Mouse (Mus musculus) heart, postnatal 36 days (tissue): Measurements from ENCODE around the gene Ttc9c. TPM values are rescaled to one million over a fixed set of nuclear protein-coding genes. Genes with fewer than 3 reads are reported as not detected.
"Not testable (repeated sequence)": the region's sequence is repeated elsewhere in the genome, so short reads cannot be mapped to it uniquely, and the experiment has no call there.

Experiments
- DNase-seq, 2 experiments: peaks; one replicate each; pipeline ENCODE4 v3.0.0; 2021 to 2022
- intact Hi-C: fragments of 180-260 bp; cut with DNase I; formaldehyde crosslinking; loops from one replicate; pipeline ENCODE4 v1.15.1; 2025
- total RNA-seq, 2 experiments: library from RNA; stranded (reverse); gene quantifications; 2 replicates each; pipeline ENCODE4 v1.2.3; 2021

Gene Ttc9c
- total RNA-seq: 10 to 100 TPM; 11.6 to 14.7 TPM

- intact Hi-C loops: no loop called here
- peak; percentile 91 to 92 for DNase-seq
These were observed at the start of gene Ttc9c for GRCm38 (mm10) chr19:8818801-8819595. Gene Ttc9c (minus strand): TSS chr19:8819333.

GRCm38 (mm10) chr19:8864265-8864664 is 45.1 kb upstream of the Ttc9c start:
- intact Hi-C loops: no loop called here
- DNase-seq: no peak

DNA sequence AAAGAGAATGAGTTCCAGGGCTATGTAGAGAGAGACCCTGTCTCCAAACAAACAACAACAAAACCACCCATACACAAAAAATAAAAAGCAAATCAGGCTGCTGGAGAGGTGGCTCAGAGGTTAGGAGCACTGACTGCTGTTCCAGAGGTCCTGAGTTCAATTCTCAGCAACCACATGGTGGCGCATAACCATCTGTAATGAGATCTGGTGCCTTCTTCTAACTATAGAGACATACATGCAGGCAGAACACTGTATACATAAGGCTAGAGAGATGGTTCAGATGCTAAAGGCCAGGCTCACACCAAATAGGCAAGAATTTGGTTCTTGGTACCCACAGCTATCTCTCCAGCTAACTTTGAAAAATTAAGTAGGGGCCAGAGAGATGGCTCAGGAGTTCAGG is 39.9 kb upstream of the Ttc9c start:
- DNase-seq: no peak
- intact Hi-C loops: loop anchor here (2.0 kb wide), 1 partner anchor 252 kb away; no protein-coding TSS in a partner anchor

DNA sequence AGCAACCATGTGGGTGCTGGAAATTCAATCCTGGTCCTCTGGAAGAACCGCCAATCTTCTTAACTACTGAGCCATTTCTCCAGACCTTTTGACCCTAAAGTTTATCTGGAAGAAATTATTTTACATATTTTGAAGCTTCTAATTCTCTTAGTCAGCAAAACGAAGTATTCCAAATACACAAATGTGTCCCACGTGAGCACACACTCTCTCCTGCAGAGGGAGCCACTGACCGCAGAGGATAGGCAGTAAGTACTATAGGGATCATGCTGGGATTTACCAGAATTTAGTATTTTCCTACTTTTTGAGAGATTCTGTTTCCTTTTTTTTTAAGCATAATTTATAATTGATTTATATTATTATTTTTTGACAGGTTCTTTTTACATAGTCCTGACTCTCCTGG is 38.6 kb upstream of the Ttc9c start:
- intact Hi-C loops: loop anchor here (2.0 kb wide), 1 partner anchor 253 kb away; no protein-coding TSS in a partner anchor
- DNase-seq: peak in 1 of 2 experiments; percentile 49

DNA sequence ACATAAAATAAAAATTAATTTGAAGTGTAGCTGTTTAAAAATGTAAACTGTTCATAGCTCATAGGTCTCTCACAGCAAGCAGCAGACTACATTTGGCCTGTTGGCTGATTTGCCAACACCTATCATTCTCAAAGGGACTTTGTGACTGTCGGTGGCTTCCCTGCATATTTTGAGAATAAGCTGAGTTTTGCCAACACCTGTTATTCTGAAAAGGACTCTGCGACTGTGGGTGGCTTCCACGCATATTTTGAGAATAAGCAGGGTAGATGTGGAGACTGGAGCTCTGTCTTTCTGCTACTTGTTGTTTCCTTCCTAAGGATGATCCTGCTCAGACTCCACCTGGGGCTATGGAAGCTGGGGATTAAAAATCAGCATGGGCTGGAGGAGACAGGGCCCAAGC is 34.0 kb upstream of the Ttc9c start:
- DNase-seq: no peak
- intact Hi-C loops: no loop called here

DNA sequence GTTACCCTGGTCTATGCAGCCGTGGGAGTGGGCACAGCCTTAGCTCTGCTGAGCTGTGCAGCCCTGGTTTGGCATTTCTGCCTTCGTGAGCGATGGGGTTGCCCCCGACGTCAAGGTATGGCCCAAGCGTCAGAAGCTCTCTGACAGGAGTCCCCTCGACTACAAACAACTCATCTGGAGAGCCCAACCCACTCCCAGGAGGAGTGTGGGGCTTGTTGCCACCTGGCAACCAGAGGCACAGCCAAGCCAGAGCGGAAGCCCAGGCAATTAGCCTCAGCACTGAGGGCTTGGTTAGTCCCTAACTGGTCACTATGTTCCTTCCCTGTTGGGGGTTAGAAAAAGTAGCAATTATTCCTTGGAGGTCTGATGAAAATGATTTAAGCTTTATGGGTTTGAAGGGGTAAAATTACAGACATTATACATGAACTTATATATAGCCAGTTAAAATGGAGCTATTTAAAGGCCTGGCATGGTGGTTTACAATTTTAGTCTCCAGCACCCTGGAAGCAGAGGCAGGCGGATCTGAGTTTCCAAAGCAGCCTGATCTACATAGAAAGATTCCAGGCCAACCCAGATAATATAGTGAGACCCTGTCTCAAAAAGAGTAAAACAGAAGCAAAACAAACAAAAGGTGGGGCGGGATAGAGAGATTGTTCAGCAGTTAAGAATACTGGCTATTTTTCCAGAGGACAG is 33.2 kb upstream of the Ttc9c start:
- intact Hi-C loops: no loop called here

DNA sequence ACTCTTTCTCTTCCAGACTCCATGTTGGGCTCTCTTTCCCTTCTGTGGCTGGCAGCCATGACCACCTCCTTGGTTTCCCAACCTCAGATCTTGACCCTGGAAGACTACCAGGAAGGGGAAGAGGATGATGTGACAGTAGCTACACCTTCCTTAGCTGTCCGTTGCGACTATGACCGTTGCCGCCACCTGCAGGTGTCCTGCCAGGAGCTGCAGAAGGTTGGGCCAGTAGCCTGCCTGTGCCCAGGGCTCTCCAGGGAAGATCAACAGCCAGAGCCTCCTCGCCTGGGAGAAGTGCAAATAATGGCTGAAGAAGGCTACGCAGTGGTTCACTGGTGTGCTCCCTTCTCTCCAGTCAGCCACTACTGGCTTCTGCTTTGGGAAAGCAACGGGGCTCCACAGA is 32.5 kb upstream of the Ttc9c start:
- DNase-seq: no peak
- intact Hi-C loops: no loop called here

More for the DNA sequence above, 33.2 kb upstream of the Ttc9c start:
- peak in 1 of 2 experiments; percentile 39 for DNase-seq

DNA sequence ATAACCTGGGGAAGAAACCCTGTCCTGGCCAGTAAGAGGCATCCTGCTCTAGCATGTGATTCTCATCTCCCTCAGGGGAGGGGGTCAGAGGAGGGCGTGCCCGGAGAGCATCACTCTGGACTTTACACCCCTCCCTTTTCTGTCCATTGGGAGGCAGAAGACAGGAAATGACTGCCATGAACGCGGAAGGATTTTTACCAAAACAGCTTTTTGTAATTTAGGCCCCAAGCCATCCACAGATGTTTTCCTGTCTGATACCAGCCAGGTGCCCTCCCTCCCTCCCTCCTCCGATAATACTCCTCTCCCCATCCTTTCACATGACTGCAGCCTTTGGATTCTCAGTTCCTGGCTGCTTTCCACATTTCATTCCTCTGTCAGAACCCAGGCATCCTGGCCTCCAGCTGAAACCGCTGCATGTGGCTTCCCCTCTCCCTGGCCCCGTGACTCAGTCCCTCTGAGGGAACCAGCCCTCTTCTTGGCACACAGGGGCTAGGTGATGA is 31.3 kb upstream of the Ttc9c start, which contains the start of gene Lrrn4cl:
Gene Lrrn4cl, plus strand, starts transcription at position 367 of the 500 bp plus-strand sequence.
- intact Hi-C loops: no loop called here
- no peak for DNase-seq

DNA sequence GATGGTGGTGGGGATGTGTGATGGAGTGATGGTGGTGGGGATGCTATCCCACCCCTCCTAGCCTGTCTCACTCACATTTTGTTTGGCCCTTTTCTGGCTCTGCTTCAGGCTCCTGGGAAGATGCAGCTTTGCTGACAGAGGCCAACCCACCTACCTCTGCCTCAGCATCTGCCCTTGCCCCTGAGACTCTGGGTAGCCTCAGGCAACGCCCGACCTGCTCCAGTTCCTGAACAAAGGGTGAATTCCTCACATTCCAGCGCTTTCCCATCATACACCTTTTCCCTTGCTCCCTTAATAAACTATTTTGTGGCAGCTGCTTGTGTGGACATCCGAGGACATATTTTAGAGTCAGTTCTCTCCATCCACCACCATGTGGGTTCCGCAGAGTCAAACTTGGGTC is 29.2 kb upstream of the Ttc9c start:
- intact Hi-C loops: no loop called here
- no peak for DNase-seq

DNA sequence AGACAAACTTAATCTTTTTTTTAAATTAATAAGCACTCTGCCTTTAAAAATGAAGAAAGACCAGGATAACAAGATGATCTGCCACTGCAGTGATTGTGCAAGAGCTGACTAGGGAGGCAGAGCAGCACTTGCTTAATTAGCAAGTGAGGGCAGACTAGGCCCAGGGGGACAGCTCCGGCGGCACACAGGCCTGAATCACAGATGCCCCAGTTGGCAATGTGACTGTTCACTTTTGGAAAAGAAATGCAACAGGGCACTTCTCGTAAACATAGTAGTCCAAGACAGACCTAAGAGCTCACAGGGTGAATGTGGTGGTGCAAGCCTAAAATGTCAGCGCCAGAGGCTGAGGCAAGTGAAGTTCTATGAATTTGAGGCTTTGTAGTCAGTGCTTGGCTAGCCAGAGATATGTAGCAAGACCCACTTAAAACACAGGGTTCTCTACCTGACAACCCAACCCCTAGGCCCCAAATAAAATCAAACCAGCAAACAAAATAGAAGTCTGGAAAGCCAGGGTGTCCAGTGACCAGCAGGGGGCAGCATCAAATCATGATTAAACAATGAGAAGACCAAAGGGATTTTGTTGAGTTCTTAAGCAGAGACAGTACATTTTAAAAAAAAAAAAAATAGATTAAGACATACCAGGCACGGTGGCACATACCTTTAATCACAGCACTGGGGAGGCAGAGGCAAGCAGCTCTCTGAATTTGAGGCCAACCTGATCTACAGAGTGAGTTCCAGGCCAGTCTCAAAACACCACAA is 25.4 kb upstream of the Ttc9c start:
- DNase-seq: peak; percentile 76 to 83
- intact Hi-C loops: loop anchor here (1.0 kb wide), 1 partner anchor 266 kb away; no protein-coding TSS in a partner anchor

DNA sequence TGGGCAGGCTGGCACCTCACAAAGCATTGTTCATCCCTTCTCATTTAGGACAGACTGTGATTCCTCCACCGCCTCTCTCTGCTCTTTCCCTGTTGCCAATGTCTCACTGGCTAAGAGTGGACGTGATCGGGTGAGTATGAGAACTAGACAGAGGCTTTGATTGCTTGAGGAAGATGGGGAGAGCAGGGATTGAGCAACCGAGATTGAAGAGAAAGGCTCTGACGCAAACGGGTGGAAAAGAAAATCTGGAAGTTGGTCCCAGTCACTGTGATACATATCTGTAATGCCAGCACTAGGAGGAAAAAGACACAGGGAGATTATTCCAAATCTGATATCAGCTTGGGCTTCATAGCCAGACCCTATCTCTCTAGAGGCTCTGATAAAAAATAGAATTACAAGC is 23.8 kb upstream of the Ttc9c start:
- DNase-seq: no peak
- intact Hi-C loops: no loop called here

- intact Hi-C loops: no loop called here
- DNase-seq: no peak
These were observed 21.9 kb upstream of the Ttc9c start for GRCm38 (mm10) chr19:8841012-8841411.

DNA sequence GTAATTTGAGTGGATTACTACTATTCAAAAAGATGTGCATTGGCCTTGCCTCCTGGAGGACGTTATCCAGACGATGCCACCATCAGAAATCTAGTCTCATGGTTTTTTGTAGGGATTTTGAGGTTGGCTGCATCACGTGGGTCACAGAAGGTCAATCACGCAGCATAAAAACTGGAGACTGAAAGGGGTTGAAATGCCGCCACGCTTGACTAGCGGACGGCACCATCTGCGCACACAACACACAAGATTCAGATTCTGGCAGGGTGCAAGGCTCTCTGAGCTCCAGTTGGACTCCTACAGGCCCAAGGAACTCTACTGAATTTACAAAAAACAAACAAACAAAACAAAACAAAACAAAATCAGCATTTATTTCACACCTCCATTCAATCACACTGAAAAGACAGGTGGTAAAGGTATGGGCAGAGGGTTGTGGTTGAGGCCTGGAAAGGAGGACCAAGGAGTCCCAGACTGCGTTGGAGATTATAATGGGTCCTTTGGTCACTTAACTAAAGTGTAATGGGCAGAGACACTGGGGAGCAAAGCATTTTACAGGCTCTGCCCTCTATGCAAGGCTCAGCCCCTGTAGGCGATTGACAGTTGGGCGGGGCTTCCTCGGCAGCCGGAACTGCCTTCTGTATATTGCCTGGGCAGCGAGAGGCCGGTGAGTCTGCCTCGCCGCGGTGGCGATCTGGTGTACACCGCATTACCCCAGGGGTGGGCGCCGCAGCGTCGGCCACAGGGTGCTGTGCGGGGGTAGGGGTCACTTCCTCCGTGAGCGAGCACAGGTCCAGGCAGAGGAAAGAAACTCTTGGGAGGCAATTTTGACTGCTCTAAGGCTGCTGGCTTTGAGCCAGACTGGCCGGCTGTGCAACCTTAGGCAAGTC is 21.0 kb upstream of the Ttc9c start:
- DNase-seq: peak; percentile 73 to 74
- intact Hi-C loops: no loop called here

GRCm38 (mm10) chr19:8839103-8839907 is 20.2 kb upstream of the Ttc9c start, which contains the start of gene Gng3:
Gene Gng3 (minus strand): TSS chr19:8839194.
- no peak for DNase-seq
- intact Hi-C loops: no loop called here

- intact Hi-C loops: no loop called here
- peak; percentile 36 to 37 for DNase-seq
These were observed 19.1 kb upstream of the Ttc9c start for GRCm38 (mm10) chr19:8838041-8838730.

DNA sequence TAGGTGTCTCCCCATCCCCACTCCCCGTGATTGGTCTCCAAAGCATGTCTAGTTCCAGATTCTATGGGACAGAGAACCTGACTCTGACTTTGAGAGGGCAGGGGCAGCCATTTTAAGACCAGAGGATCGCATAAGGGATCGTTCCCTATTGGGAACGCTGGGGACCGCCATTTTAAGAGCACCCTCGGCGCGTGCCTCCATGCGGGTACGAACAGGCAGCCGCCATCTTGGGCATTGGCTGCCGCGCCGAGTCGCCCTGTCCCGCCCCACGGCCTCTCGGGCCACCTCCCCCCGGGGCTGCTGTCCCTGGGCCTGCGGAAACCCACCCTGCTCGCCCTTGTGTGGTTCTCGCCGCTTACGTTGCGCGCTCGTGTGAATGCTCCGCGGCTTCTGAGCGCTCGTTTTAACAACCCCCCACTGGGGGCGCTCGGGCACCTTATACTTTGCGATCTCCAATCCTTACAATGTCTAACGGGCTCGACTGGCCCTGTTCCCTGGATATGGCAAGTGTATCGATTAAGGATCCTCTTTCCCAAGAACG is 18.2 kb upstream of the Ttc9c start, which contains the start of gene Bscl2:
Gene Bscl2, plus strand, starts transcription at position 217 of the 541 bp plus-strand sequence.
- peak; percentile 81 to 89 for DNase-seq
- intact Hi-C loops: loop anchor here (2.0 kb wide), 1 partner anchor 17 kb away; the partner anchor contains the start of gene Hnrnpul2

GRCm38 (mm10) chr19:8836327-8836726 is 17.2 kb upstream of the Ttc9c start:
- intact Hi-C loops: loop anchor here (2.0 kb wide), 1 partner anchor 16 kb away; the partner anchor contains the start of gene Hnrnpul2

DNA sequence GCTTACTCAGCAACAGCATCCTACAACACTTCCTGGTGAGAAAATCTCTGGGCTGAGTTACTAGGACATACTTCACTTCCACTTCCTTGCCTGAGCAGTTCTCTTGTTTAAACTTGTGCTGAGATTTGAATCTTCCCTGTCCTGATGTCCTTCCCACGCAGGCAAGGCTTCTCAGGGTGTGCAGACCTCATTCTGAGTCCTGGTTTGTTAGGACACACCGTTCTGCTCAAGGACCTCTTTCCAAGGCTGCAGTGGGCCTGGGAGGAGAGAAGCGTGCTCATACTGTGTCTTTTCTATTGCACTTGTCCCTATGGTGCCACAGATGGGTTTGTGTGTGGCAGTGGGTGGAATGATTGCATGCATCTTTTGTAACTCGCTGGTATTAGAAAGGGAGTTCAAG is 13.8 kb upstream of the Ttc9c start:
- intact Hi-C loops: no loop called here
- DNase-seq: no peak

More at GRCm38 (mm10) chr19:8836327-8836726, 17.2 kb upstream of the Ttc9c start:
- DNase-seq: not testable (repeated sequence)
